In the genomic region with DNA sequence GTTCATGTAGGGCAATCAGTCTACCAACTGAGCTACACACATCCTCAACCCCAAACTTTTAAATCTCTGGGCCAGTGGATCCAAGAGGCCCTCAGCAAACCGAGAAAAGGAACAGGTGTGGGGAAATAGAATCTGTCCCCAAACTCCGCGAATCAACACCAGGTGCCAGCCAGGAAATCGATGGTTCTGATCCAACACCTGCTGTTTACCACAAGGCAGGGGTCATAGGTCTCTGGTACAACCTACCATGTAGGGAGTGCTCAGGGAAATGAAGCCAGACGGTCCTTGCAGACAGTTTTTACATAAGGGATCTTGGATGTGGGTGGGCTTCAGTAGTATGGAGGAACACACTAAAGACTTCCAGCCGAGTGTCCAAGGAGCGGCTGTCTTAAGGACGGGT, we compare ENCODE assay signal across 20 mouse cellular contexts. TPM values are rescaled to one million over a fixed set of nuclear protein-coding genes. Genes with fewer than 3 reads are reported as not detected.
DNase-seq lines count a peak whose midpoint lies in the region; ATAC-seq and TF ChIP-seq lines count a peak whose summit lies in the region.
"Had no signal": no experiment of that assay in that cellular context is flagged by ENCODE, and none has a peak within 500 bp of the region (broad histone marks: within the 10 kb centered on the region; RNA-seq: fewer than 3 reads in every experiment).

No protein-coding gene starts in this region.

- no peak for TF ChIP-seq CTCF in liver, postnatal 0 days (IDR thresholded peaks at IDR 0.05; ENCODE audit: low read depth)

- DNase-seq in liver, postnatal 0 days = no peak
- no peak for DNase-seq in liver
- DNase-seq in limb, embryonic 10.5 days (ENCODE audit: low spot score) = no peak
- DNase-seq in lung, postnatal 14 days = no peak
- DNase-seq in gastrocnemius, adult 8-10 months (ENCODE audit: low spot score in 2 of 2) = no peak
- DNase-seq: adrenal gland, adult 2 months; adrenal gland, postnatal 10 days; adrenal gland, postnatal 25 days; cerebellum, adult 11 months; cerebellum, adult 18-20 months; cerebellum, adult 8-10 months; cerebellum, adult 9-11 months; cerebellum, postnatal 14 days; cerebellum, postnatal 36 days; embryo, embryonic 11 days; forebrain, postnatal 0 days had no signal

- H3K4me1 ChIP-seq in liver, postnatal 0 days (ENCODE audit: insufficient read depth) = peaks cover 11% of the 10 kb centered on the region
- peaks cover 84% of the 10 kb centered on the region for H3K4me1 ChIP-seq in limb, embryonic 10.5 days
- H3K4me1 ChIP-seq: forebrain, embryonic 15.5 days had no signal

- 76% methylated on average over 8 of the region's 8 CpGs for WGBS in liver, postnatal 0 days (ENCODE audit: insufficient replicate concordance)
- 84% methylated on average over 8 of the region's 8 CpGs for whole genome bisulfite sequencing in limb, embryonic 10.5 days

- no peak overlapping the region for H3K27ac ChIP-seq in liver, postnatal 0 days (ENCODE audit: low read depth)
- peak overlapping the region; percentile 85 for H3K27ac ChIP-seq in limb, embryonic 10.5 days
- H3K27ac ChIP-seq: embryonic facial prominence, embryonic 12.5 days; forebrain, embryonic 13.5 days; forebrain, embryonic 15.5 days had no signal

- H3K27me3 ChIP-seq in liver, postnatal 0 days (ENCODE audit: insufficient read depth, low read length) = no peaks in the 10 kb centered on the region
- no peaks in the 10 kb centered on the region for H3K27me3 ChIP-seq in limb, embryonic 10.5 days (ENCODE audit: low read depth, poor library complexity, severe bottlenecking)
- H3K27me3 ChIP-seq: embryonic facial prominence, embryonic 12.5 days; forebrain, embryonic 13.5 days; forebrain, embryonic 15.5 days had no signal

- no peaks in the 10 kb centered on the region for H3K9me3 ChIP-seq in liver, postnatal 0 days (ENCODE audit: low read length)
- no peaks in the 10 kb centered on the region for H3K9me3 ChIP-seq in limb, embryonic 10.5 days (replicated peaks)
- H3K9me3 ChIP-seq: embryonic facial prominence, embryonic 12.5 days; forebrain, embryonic 13.5 days; forebrain, embryonic 15.5 days had no signal

- H3K36me3 ChIP-seq in liver, postnatal 0 days (replicated peaks; ENCODE audit: insufficient read depth, low read length) = no peaks in the 10 kb centered on the region
- H3K36me3 ChIP-seq in limb, embryonic 10.5 days = peaks cover 6% of the 10 kb centered on the region; the same call in 1 of the 2 replicates
- H3K36me3 ChIP-seq: embryonic facial prominence, embryonic 12.5 days; forebrain, embryonic 15.5 days had no signal

- no peak overlapping the region for H3K4me3 ChIP-seq in liver, postnatal 0 days (ENCODE audit: low read depth, low read length)
- no peak overlapping the region for H3K4me3 ChIP-seq in limb, embryonic 10.5 days
- H3K4me3 ChIP-seq: embryonic facial prominence, embryonic 12.5 days; forebrain, embryonic 13.5 days; forebrain, embryonic 15.5 days had no signal

- peak; percentile 47; the same call in 1 of the 2 replicates for ATAC-seq in liver, postnatal 0 days
- ATAC-seq: forebrain, embryonic 13.5 days; forebrain, embryonic 15.5 days; forebrain, postnatal 0 days had no signal

- no peak for TF ChIP-seq EP300 in liver, postnatal 0 days (IDR thresholded peaks at IDR 0.05; ENCODE audit: low read depth)

- no peak overlapping the region for H3K9ac ChIP-seq in liver, postnatal 0 days (replicated peaks)
- H3K9ac ChIP-seq: embryonic facial prominence, embryonic 12.5 days; forebrain, embryonic 13.5 days; forebrain, embryonic 15.5 days; forebrain, postnatal 0 days had no signal

- H3K4me2 ChIP-seq in liver, postnatal 0 days (ENCODE audit: low read depth, low read length) = no peak overlapping the region
- H3K4me2 ChIP-seq: embryonic facial prominence, embryonic 12.5 days; forebrain, embryonic 13.5 days; forebrain, embryonic 15.5 days had no signal

RNA-seq across cellular contexts. Expression of a gene that starts 21.5 kb away (rescaled TPM):
- 0.25 and 0.31 TPM in 2 replicates for polyA plus RNA-seq in liver, postnatal 0 days (2015; fragmentation: Nextera tagmentation; extraction: Ambion mirVana)
- polyA plus RNA-seq in limb, embryonic 10.5 days (2016; fragmentation: Nextera tagmentation; extraction: Ambion mirVana) = 0.74 and 1.4 TPM in 2 replicates
- total RNA-seq in gastrocnemius, adult 8-10 months (2022) = not detected
- total RNA-seq: MEL had no signal
- polyA plus RNA-seq: forebrain, embryonic 13.5 days; forebrain, embryonic 15.5 days; forebrain, postnatal 0 days had no signal

RNA-seq across cellular contexts. Expression of a gene that starts 26.5 kb away (rescaled TPM):
- 665 and 672 TPM in 2 replicates for polyA plus RNA-seq in liver, postnatal 0 days (2015; fragmentation: Nextera tagmentation; extraction: Ambion mirVana)
- polyA plus RNA-seq in limb, embryonic 10.5 days (2016; fragmentation: Nextera tagmentation; extraction: Ambion mirVana) = 899 and 1,008 TPM in 2 replicates
- total RNA-seq in gastrocnemius, adult 8-10 months (2022) = 10 to 100 TPM; 23.4 to 50.7 (median 34.4) TPM

RNA-seq across cellular contexts. Expression of a gene that starts 43.6 kb away (rescaled TPM):
- 74.3 and 90.2 TPM in 2 replicates for polyA plus RNA-seq in liver, postnatal 0 days (2015; fragmentation: Nextera tagmentation; extraction: Ambion mirVana)
- polyA plus RNA-seq in limb, embryonic 10.5 days (2016; fragmentation: Nextera tagmentation; extraction: Ambion mirVana) = 291 and 354 TPM in 2 replicates
- under 1 TPM in 3 of 4 experiments, not detected in 1; 0.25 to 0.60 (median 0.29) TPM for total RNA-seq in gastrocnemius, adult 8-10 months (2022)
